In genomic region chr8:67199213-67199612, GRCm38 (mm10) we compare ENCODE assay signal across 24 mouse cellular contexts.
"Had no signal": no experiment of that assay in that cellular context is flagged by ENCODE, and none has a peak within 500 bp of the region (broad histone marks: within the 10 kb centered on the region; RNA-seq: fewer than 3 reads in every experiment).

No protein-coding gene starts in this region.

- H3K4me3 ChIP-seq: heart, adult 2 months; heart, embryonic 13.5 days; heart, embryonic 15.5 days; hindbrain, embryonic 13.5 days; hindbrain, embryonic 15.5 days; layer of hippocampus, adult 2 months; limb, embryonic 13.5 days; limb, embryonic 15.5 days; liver, embryonic 12.5 days had no signal

- H3K27ac ChIP-seq: heart, adult 2 months; heart, embryonic 13.5 days; heart, embryonic 15.5 days; hindbrain, embryonic 13.5 days; hindbrain, embryonic 15.5 days; hindbrain, postnatal 0 days; layer of hippocampus, adult 2 months; limb, embryonic 13.5 days; limb, embryonic 15.5 days; liver, embryonic 12.5 days; liver, embryonic 14.5 days had no signal

- DNase-seq: gastrocnemius, postnatal 14 days; gastrocnemius, postnatal 36 days; heart, adult 11 months; heart, adult 2 months; heart, postnatal 14 days; heart, postnatal 36 days; kidney, adult 11 months; kidney, adult 2 months; kidney, adult 9 months; kidney, postnatal 10 days; kidney, postnatal 25 days; kidney, postnatal 4 days; layer of hippocampus, postnatal 36 days; left cerebral cortex, postnatal 4 days had no signal
